Mouse (Mus musculus) right cerebral cortex, adult 2 months (tissue): ENCODE measurements around the gene Habp4.

ENCODE experiments used
- DNase-seq, 2 experiments: peaks; one replicate each; pipeline ENCODE4 v3.0.0; 2021 to 2022; ENCODE audit warnings: low spot score in 2 of 2

The Habp4 gene

GRCm38 (mm10) chr13:64178746-64179652 lies 17.4 kb downstream of the Habp4 start:
- no peak for DNase-seq

GRCm38 (mm10) chr13:64180300-64180699 lies 18.7 kb downstream of the Habp4 start:
- DNase-seq = no peak

DNA sequence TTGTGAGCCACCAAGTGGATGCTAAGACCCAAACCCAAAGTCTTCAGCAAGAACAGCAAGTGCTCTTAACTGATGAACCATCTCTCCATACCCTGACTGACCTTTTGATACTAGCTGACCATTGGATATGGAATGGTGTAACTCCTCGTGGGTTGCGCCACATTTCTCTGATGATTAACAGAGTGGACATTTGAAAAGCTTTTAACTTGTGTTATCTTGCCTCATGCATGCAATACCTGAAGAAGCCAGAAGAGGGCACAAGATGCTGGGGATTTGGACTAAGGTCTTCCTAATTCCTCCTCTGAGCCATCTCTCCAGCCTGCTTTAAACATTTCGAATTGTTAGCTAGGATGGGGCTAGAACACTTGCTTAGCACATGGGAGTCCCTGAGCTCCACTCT lies 19.3 kb downstream of the Habp4 start:
- peak; percentile 44 to 66 for DNase-seq

DNA sequence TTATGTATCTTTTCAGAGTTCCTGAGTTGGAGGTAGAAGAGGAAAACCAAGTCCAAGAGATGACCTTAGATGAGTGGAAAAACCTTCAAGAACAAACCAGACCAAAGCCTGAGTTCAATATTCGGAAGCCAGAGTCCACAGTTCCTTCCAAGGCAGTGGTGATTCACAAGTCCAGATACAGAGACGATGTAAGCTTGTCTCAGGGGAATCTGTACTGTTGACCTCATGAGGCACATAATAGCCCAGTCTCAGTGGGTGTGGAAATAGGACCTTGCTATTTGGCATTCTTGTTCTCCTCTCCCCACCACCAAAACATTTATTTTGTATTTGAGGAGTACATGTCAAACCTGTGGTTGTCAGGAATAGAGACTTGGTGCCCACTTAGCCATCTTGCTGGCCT lies 20.5 kb downstream of the Habp4 start:
- DNase-seq = no peak

DNA sequence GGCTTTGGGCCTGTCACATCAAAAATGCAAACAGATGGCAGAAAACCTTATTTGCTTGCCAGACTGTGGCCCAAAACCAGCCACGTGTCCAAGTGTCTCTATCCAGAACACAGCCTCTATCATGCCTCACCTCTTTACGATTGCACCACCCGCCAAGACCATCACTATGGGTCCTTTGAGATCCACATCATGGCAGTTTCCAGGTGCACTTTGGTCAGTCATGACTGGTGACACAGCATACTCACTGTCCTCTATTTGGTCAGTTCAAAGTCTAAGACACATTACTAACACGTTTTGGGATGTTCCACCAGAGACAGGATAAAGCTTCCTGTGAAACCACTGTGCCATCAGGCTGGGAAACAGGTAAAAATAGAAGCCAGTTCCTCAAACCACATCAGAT lies 22.0 kb downstream of the Habp4 start:
- DNase-seq = no peak

DNA sequence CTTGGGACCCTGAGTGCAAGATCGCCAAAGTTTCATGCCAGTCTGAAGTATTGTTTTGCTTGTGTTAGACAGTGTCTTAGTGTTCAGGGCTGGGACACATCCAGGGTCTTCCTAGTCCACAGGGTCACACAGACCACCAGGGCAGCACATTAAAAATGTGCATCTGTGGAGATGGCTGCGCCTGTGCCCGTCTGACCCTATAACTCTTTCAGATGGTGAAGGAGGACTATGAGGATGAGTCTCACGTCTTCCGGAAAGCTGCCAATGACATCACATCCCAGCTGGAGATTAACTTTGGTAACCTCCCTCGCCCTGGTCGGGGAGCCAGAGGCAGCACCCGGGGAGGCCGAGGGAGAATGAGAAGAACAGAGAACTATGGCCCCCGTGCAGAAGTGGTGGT lies 22.7 kb downstream of the Habp4 start:
- DNase-seq = no peak

GRCm38 (mm10) chr13:64185176-64185575 lies 23.6 kb downstream of the Habp4 start:
- DNase-seq = no peak

DNA sequence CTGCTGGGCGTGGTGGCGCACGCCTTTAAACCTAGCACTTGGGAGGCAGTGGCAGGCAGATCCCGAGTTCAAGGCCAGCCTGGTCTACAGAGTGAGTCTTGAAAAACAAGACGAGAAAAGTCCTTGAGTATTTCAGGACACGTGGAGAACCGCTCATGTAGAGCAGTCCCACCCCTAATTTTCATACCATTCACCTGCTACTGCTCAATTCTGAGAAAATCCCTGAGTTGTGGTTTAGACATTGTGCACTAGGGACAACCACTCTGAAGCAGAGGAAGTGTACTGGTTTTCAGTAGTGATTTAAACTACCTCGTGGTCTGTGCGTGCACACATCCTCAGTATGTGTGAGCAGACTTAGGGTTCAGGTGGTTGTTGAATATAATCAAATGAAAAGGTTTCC lies 24.0 kb downstream of the Habp4 start:
- DNase-seq = no peak

DNA sequence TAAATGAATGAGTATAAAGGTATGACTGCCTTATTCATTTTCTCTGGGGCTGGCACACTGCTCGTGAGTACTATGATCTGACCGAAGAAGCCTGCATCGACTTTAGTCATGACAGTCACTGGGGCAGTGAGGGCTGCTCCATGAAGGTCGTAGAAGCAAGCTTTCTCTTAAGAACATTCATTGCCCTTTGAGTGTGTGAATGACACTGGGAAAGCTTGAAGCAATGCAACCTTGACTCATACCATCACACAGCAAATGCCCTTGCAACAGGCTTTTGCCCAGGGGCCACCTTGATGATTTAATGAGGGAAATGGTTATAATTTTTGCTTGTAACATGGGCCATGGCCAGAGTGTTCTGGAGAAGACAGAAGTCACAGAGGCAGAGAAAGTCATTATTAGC lies 24.9 kb downstream of the Habp4 start:
- DNase-seq = no peak

GRCm38 (mm10) chr13:64187065-64187464 lies 25.4 kb downstream of the Habp4 start:
- no peak for DNase-seq

GRCm38 (mm10) chr13:64197899-64198298 lies 36.3 kb downstream of the Habp4 start:
- no peak for DNase-seq

DNA sequence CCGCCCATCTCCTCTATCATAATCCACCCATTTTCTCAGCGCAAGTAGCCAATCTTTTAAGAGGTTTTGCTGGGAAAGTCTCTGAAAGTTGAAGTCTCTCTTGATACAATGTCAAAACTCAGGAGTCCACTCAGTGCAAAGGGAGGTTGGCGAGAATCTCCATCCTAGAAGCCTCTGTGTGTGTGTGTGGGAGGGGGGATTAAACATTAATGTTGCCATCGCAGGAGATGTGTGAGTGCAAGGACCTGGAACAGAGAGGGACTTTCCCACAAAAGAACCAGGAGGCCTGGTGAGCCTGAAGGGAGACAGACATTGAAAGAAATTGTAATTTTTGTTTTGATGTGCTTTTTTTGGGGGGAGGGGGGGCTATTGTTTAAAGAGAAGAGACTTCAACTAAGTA lies 36.7 kb downstream of the Habp4 start:
- no peak for DNase-seq

DNA sequence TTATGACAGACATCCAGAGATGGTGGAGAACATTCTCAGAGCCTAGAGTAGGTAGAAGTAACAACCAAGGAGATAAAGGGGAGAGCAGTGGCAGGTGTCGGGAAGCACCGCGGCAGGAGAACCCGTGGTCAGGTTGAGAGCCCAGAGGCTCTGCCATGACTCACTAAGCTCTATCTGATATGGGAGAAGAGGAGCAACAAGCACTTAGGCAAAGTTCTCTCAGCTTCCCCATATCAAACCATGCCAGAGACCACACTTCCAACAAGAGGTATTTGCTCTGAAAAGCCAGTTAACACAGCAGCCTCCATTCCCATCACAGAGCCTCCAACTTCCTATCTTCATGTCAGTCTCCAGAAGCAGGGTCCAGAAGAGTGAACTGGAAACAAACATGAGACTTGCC lies 39.3 kb downstream of the Habp4 start:
- no peak for DNase-seq

- DNase-seq = no peak
Observed at GRCm38 (mm10) chr13:64204726-64205125, 43.1 kb downstream of the Habp4 start.

- DNase-seq = no peak
Observed at GRCm38 (mm10) chr13:64205186-64205585, 43.6 kb downstream of the Habp4 start.

GRCm38 (mm10) chr13:64208146-64208545 lies 46.5 kb downstream of the Habp4 start:
- no peak for DNase-seq

DNA sequence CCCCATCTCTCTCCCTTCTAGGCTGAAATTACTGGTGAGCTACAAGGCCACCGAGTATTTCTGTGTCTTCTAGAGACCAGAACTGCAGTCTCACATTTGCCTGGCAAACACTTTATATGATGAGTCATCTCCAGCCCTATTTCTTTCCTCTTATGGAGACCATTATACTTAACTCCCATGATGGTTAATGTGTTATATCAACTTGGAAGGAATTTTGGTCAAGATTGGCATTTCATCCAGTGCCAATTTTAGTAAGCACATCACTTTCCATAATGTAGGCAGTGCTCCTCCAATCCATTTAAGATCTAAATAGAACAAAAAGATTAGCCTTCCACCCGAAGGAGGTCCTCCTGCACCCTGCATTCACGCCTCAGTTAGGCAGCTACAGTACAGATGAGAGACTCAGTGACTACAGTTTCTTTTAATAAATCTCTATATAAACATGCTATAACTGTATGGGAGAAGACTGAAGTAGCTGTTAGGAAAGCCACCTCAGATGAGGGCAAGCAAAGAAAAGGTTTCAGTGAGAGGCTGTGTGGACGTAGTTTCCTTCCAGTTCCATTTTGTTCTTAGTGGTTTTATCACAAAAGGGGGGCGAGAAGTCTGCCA lies 50.5 kb downstream of the Habp4 start:
- DNase-seq = no peak

GRCm38 (mm10) chr13:64214891-64215290 lies 53.3 kb downstream of the Habp4 start:
- DNase-seq = no peak

GRCm38 (mm10) chr13:64225738-64226137 lies 64.1 kb downstream of the Habp4 start:
- no peak for DNase-seq

- no peak for DNase-seq
Observed at GRCm38 (mm10) chr13:64226725-64227124, 65.1 kb downstream of the Habp4 start.

GRCm38 (mm10) chr13:64233139-64233538 lies 71.5 kb downstream of the Habp4 start:
- no peak for DNase-seq

- no peak for DNase-seq
Observed at GRCm38 (mm10) chr13:64235062-64235715, 73.6 kb downstream of the Habp4 start.

DNA sequence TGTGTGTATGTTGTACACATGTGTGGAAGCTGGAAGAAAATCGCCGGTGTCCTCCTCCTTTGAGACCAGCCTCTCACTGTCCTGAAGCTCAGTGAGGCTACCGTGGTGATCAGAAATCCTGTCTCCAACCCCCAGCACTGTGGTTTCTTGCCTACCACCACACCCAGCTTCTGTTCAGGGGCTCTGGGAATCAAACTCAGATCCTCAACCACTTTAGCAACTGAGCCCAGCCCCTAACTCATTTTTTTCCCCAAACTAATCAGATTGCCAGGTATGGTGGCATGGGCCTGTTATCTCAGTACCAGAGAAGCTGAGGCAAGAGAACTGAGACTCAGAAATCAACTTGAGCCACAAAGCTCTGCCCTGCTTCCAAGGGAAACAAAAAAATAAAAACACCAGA lies 74.2 kb downstream of the Habp4 start:
- no peak for DNase-seq
